Mouse (Mus musculus) bone marrow, adult 2 months (tissue): ENCODE measurements around the gene Gstcd.

Experiments
- CTCF ChIP-seq: fragments of 200-500 bp; IDR thresholded peaks from 2 replicates; pipeline ENCODE4 v1.5.1; 2011; ENCODE audit warnings: low read length, control low read depth; ENCODE audit not compliant: control insufficient read depth, insufficient read depth
- POLR2A ChIP-seq: fragments of 200-500 bp; IDR thresholded peaks from 2 replicates; pipeline ENCODE4 v1.6.1; 2011; ENCODE audit warnings: low read depth, mild to moderate bottlenecking, control low read depth, low read length, borderline replicate concordance; ENCODE audit not compliant: control insufficient read depth

GRCm38 (mm10) chr3:133026977-133027376 lies 64.9 kb downstream of the Gstcd start:
- TF ChIP-seq POLR2A (no peak), CTCF (no peak)
